Mouse (Mus musculus) common myeloid progenitor, adult 5-6 weeks (primary cell): ENCODE data around the gene Trim8. TPM values are rescaled to one million over a fixed set of nuclear protein-coding genes. Genes with fewer than 3 reads are reported as not detected.

Experiments used
- ATAC-seq: replicated peaks from 2 replicates; pipeline ENCODE4 v1.8.0; 2016; ENCODE audit warnings: low read depth, mild to moderate bottlenecking, moderate TSS enrichment, inconsistent platforms; ENCODE audit not compliant: poor library complexity, severe bottlenecking
- total RNA-seq: library from RNA; stranded (forward); fragments of 200-1000, 187-1606 nt; gene quantifications from 2 replicates; pipeline ENCODE4 v1.2.3, GENCODE M21; 2017

The Trim8 gene
- total RNA-seq, 1 experiment from 2014 or later = 17.7 TPM

- ATAC-seq = no peak
Observed at GRCm38 (mm10) chr19:46533525-46533924, 32.0 kb downstream of the Trim8 start.

- ATAC-seq = no peak
Observed at GRCm38 (mm10) chr19:46534542-46535098, 33.1 kb downstream of the Trim8 start.

DNA sequence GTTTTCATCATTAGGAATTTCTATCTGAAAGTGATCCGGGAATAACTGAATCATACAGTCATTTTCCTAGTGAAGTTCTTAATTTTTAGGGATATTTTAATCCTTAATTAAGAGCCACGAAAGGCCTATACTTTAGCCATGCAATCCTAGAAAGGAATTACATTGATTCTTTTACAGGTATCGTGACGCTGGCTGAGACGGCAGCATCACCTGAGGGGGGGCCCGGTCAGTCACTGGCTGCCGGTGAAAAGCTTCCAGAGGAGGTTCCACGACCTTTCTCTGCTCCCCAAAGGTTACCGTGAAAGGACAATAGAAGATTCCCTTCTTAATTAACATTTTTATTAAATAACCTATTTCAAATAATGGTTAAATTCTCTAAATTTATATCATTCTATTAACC, 35.9 kb downstream of the Trim8 start:
- ATAC-seq = no peak

DNA sequence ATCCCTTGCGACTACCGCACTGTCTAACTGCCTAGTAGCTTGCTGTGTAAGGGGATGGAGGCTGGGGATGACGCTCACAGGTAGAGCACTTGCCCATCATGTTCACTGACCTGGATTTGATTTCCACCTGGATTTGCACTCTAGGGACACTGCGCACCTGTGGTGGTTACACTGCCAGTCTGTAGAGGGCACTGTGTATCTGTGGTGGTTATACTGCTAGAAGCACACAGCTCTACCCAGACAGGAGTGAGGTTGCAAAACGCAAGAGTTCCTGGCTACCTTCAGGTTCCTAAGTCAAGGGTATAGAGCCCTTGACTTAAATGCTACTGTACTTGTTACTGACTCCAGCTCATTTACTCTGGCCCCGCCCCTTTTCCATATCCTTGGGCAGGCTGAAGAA, 36.7 kb downstream of the Trim8 start:
- peak; percentile 57; the same call in 1 of the 2 replicates for ATAC-seq

- ATAC-seq = no peak
Observed at GRCm38 (mm10) chr19:46542750-46543149, 41.2 kb downstream of the Trim8 start.

- no peak for ATAC-seq
Observed at GRCm38 (mm10) chr19:46547565-46547964, 46.1 kb downstream of the Trim8 start.

DNA sequence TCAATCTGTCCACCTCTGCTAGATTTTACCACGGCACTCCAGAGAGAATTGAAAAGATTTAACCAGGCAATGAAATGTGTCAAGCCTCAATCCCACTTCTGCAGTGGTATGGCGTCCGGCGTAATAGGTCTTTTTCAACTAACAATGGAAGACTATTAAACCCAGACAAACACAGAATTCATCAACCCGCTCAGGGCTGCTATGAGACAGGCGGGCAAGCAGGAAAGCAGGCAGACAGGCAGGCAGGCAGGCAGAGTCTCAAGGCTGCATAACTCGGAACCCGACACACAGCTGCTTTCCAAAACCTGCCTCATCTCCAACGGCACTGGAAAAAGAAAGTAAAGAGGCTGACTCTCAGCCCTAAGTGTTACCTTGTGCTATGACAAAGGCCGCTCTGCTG, 46.6 kb downstream of the Trim8 start:
- no peak for ATAC-seq

DNA sequence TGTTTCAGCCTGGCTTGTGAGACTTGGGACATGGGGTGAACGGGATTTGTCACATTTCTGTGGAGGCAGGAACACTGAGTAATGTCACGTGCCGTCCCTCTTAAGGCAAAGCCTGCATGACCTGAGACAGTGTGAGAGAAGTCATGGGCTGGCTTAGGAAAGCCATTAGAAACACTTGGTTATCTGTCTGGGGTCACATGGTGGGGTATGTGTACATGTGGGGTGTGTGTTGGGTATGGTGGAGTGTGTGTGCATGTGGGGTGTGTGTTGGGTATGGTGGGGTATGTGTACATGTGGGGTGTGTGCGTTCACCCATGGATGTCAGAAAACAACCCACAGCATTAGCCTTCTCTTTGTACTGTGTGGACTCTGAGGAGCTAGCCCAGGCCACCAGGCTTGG, 48.9 kb downstream of the Trim8 start:
- ATAC-seq = no peak

- no peak for ATAC-seq
Observed at GRCm38 (mm10) chr19:46552496-46552895, 51.0 kb downstream of the Trim8 start.

- peak; percentile 92 for ATAC-seq
Observed at GRCm38 (mm10) chr19:46553541-46553955, 52.0 kb downstream of the Trim8 start.

DNA sequence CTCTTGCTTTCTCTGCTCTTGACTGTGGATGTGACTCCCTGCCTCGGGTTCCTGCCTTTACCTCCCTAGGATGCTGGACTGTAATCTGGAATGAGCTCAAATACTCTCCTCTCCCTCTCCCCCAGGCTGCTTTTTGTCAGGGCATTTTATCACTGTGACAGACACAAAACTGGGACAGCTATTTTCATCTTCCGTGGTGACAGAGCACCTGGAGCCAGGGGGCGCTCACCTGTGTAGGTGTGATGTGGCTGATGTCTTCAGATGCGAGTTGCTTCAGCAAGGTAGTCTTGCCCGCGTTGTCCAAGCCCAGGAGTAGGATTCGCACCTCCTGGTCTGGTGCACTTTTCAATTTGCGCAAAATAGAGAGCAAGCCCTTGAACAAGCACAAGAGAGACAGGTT, 56.5 kb downstream of the Trim8 start:
- no peak for ATAC-seq

GRCm38 (mm10) chr19:46558631-46559030, 57.1 kb downstream of the Trim8 start:
- no peak for ATAC-seq

DNA sequence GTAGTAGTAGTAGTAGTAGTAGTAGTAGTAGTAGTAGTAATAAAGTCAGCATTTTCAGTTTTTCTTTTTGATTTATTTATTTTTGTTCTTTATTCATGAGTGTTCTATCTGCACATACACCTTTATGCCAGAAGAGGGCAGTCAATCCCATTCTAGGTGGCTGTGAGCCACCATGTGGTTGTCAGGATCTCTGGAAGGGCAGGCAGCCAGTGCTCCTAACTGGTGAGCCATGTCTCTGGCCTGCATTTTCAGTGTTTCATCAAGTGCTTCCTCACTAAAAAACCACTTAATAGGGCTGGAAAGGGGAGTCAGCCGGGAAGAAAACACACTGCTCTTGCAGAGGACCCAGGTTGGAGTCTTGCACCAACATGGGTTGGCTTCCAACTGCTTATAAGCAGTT, 60.6 kb downstream of the Trim8 start:
- ATAC-seq = peak; percentile 94

- ATAC-seq = no peak
Observed at GRCm38 (mm10) chr19:46562581-46563515, 61.3 kb downstream of the Trim8 start.

DNA sequence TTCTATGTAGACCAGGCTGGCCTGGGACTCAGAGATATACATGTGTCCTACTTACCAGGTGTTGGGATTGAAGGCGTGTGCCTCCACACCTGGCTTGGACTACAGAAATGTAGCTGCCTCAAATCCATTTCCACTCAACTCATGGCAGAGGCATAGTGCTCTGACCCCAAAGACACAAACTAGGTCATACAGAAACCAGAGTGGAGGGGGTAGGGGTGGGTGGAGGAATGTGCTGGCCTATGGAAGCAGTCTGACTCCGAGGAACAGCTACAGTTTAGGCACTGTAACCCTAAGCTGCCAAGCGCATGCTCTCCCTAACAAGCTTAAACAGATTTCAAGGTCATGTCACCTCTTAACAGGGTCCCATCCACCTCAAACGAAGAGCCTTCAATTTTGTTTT, 62.1 kb downstream of the Trim8 start:
- ATAC-seq = no peak

GRCm38 (mm10) chr19:46564043-46564462, 62.6 kb downstream of the Trim8 start:
- ATAC-seq = no peak

Other genes with a start within 250 kb of the Trim8 start
- gene Nfkb2, start 197.4 kb upstream of the Trim8 start, total RNA-seq = 7.2 and 8.3 TPM in 2 replicates
- 0.69 TPM in 1 of 2 replicates, not detected in the other for gene Psd, start 174.5 kb upstream of the Trim8 start, total RNA-seq
- gene Fbxl15, start 173.5 kb upstream of the Trim8 start, total RNA-seq = 3.3 and 4.3 TPM in 2 replicates
- 143 and 149 TPM in 2 replicates for gene Cuedc2, start 163.0 kb upstream of the Trim8 start, total RNA-seq
- 11.5 and 13.6 TPM in 2 replicates for gene Mfsd13a, start 160.6 kb upstream of the Trim8 start, total RNA-seq
- 1.5 and 2.5 TPM in 2 replicates for gene 2310034G01Rik, start 151.4 kb upstream of the Trim8 start, total RNA-seq
- gene Actr1a, start 106.0 kb upstream of the Trim8 start, total RNA-seq = 80.1 TPM in 2 replicates
- gene Sufu, start 104.8 kb upstream of the Trim8 start, total RNA-seq = 22.2 and 30.2 TPM in 2 replicates
- gene Arl3, start 71.5 kb downstream of the Trim8 start, total RNA-seq = 25.5 and 27.3 TPM in 2 replicates
- gene Sfxn2, start 71.7 kb downstream of the Trim8 start, total RNA-seq = 8.9 and 13.3 TPM in 2 replicates
- 19.1 and 27.7 TPM in 2 replicates for gene Wbp1l, start 97.4 kb downstream of the Trim8 start, total RNA-seq
- not detected in 2 replicates for gene Cyp17a1, start 171.5 kb downstream of the Trim8 start, total RNA-seq
- 3.7 and 5.8 TPM in 2 replicates for gene Borcs7, start 188.2 kb downstream of the Trim8 start, total RNA-seq
- gene As3mt, start 205.8 kb downstream of the Trim8 start, total RNA-seq = 48.9 and 53.3 TPM in 2 replicates